Mouse (Mus musculus) midbrain, embryonic 13.5 days (tissue): ENCODE measurements around the gene Vash1. TPM values are rescaled to one million over a fixed set of nuclear protein-coding genes. Genes with fewer than 3 reads are reported as not detected.

ENCODE experiments used
- ATAC-seq: fragments of 200-750 bp; cut with Nextera tagmentation; 2 replicates; pipeline ENCODE4 v1.8.0; 2017; ENCODE audit warnings: mild to moderate bottlenecking, moderate TSS enrichment, moderate library complexity
- H3K27ac ChIP-seq: fragments of 300-500 bp; sonication (generic); 2 replicates; pipeline ENCODE4 v1.5.1; 2015; ENCODE audit warnings: inconsistent platforms, mild to moderate bottlenecking, moderate library complexity
- H3K27me3 ChIP-seq: fragments of 300-500 bp; sonication (generic); 2 replicates; pipeline ENCODE4 v1.6.1; 2015; ENCODE audit warnings: mild to moderate bottlenecking, inconsistent platforms
- H3K36me3 ChIP-seq: fragments of 300-500 bp; sonication (generic); 2 replicates; pipeline ENCODE4 v1.6.1; 2015; ENCODE audit warnings: mild to moderate bottlenecking, inconsistent platforms
- H3K4me1 ChIP-seq: fragments of 300-500 bp; sonication (generic); replicated peaks from 2 replicates; pipeline ENCODE4 v1.6.1; 2015; ENCODE audit warnings: inconsistent platforms
- H3K4me2 ChIP-seq: fragments of 300-500 bp; sonication (generic); replicated peaks from 2 replicates; pipeline ENCODE4 v1.6.1; 2015; ENCODE audit warnings: moderate library complexity, mild to moderate bottlenecking, inconsistent platforms
- H3K4me3 ChIP-seq: fragments of 300-500 bp; sonication (generic); replicated peaks from 2 replicates; pipeline ENCODE4 v1.5.1; 2015; ENCODE audit warnings: mild to moderate bottlenecking, inconsistent platforms
- H3K9ac ChIP-seq: fragments of 300-500 bp; sonication (generic); replicated peaks from 2 replicates; pipeline ENCODE4 v1.6.1; 2015; ENCODE audit warnings: mild to moderate bottlenecking, inconsistent platforms
- H3K9me3 ChIP-seq: fragments of 300-500 bp; sonication (generic); 2 replicates; pipeline ENCODE4 v1.6.1; 2016; ENCODE audit warnings: mild to moderate bottlenecking, inconsistent platforms
- whole genome bisulfite sequencing: fragments of 180-500 bp; shearing (Covaris S2); methylation state at CpG from one replicate; pipeline ENCODE4 v1.1.7; 2015; 5-methylcytosine and 5-hydroxymethylcytosine counted together
- polyA plus RNA-seq: library from polyadenylated mRNA; unstranded; fragments of >200 nt; fragmentation: Nextera tagmentation; extraction: Ambion mirVana; gene quantifications from 2 replicates; pipeline ENCODE4 v1.2.1, GENCODE M21; 2015

Vash1 gene
- polyA plus RNA-seq, 1 experiment from 2014 or later: 40.6 TPM

DNA sequence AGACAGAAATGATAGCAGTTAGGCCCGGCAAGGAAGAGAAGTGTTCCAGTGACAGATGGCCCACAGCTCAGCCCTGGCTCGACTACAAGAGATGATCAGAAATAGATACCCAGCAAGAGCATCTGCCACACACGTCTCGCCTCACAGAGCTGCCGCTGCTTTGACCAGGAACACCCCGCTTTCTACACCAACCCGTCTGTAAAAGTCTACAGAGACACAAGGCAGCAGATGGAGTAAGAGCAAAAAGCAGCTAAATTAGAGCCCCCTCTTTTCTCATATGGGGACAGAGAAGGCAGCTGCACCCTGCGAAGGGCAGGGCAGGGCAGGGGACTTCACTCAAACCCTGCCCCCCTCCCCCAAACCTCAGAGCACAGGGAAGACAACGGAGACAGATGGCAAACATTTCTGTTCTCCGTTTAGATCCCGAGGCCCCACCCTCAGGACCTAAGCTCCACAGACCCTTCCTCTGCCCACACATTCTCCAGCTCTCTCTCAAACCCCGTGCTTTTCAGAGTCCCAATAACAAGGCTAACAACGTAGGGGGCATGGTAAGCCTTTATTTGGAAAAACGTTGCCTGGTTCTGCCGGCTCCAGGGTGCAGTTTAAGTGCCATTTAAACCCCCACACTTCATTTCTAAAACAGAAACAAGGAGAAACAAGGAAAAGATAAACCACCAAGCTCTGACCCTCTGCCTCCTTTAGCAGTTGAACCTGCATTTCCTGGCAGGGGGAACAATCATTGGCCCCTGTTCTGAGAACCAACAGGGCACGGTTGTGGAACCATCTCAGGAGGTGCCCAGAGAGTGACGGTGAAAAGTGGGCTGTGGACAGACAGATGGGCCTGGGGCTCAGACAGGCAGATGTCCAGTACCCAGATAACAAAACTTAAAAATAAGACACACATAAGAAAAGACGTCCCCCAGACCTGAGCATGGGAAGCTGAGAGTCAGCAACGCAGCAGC is 21.7 kb downstream of the Vash1 start:
- peak overlapping the region; percentile 39; the same call in 1 of the 2 replicates for H3K9ac ChIP-seq
- no peaks in the 10 kb centered on the region for H3K27me3 ChIP-seq
- H3K27ac ChIP-seq: peak overlapping the region; percentile 72
- H3K36me3 ChIP-seq: peaks cover 34% of the 10 kb centered on the region
- peak; percentile 71 for ATAC-seq
- WGBS: 23% methylated on average over 19 of the region's 19 CpGs
- no peak overlapping the region for H3K4me3 ChIP-seq
- peaks cover 39% of the 10 kb centered on the region for H3K4me1 ChIP-seq
- 0 out of 2 replicates have a peak, but pooled peaks cover 6% of the 10 kb centered on the region for H3K9me3 ChIP-seq
- peak overlapping the region; percentile 17; the same call in 1 of the 2 replicates for H3K4me2 ChIP-seq

DNA sequence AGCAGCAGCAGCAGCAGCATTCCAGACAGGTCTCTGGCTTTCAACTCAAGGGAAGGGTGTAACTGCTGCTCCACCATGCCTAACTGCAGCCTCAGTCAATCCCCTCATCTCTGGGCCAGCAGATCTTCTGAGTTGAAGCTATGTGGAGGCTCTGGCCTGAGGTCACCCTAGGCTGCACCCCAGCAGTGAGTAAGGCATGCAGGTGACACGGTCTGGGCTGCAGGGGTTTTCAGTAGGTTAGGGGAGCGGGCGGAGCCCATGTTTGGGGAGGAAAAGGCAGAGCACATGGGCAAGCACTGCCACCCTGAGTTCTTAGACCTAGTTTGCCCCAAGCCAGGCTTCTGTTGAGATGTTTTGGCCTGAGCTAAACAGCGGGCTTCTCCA is 22.4 kb downstream of the Vash1 start:
- no peaks in the 10 kb centered on the region for H3K27me3 ChIP-seq
- 63% methylated on average over 4 of the region's 4 CpGs for WGBS
- H3K4me2 ChIP-seq: no peak overlapping the region
- H3K36me3 ChIP-seq: peaks cover 28% of the 10 kb centered on the region
- peaks cover 39% of the 10 kb centered on the region for H3K4me1 ChIP-seq
- H3K4me3 ChIP-seq: no peak overlapping the region
- H3K9me3 ChIP-seq: 0 out of 2 replicates have a peak, but pooled peaks cover 6% of the 10 kb centered on the region
- no peak for ATAC-seq
- H3K27ac ChIP-seq: peak overlapping the region; percentile 72
- no peak overlapping the region for H3K9ac ChIP-seq

DNA sequence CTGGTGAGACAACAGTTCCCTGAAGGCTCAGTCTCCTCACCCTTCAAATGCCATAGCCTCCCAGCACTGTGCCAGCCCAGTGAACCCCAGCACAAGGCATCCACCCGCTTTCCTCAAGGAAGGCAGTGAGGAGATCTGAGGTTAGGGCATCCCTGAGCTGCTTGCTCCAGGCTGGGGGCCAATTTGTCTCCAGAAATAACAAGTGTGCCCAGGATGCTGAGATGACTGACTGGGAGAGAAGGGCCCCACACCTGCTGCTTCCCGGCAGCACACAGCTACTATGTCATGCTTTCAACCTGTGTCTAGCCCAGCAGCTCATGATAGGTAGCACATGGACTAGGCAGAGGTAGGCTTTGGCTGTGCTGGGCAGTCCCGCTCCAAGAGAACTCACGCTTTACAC is 23.0 kb downstream of the Vash1 start:
- WGBS: 89% methylated on average over 4 of the region's 4 CpGs

GRCm38 (mm10) chr12:86702690-86703089 is 24.2 kb downstream of the Vash1 start:
- peaks cover 39% of the 10 kb centered on the region for H3K4me1 ChIP-seq
- H3K27me3 ChIP-seq: no peaks in the 10 kb centered on the region
- no peak overlapping the region for H3K9ac ChIP-seq
- no peak overlapping the region for H3K4me2 ChIP-seq
- no peaks in the 10 kb centered on the region for H3K9me3 ChIP-seq
- peaks cover 12% of the 10 kb centered on the region for H3K36me3 ChIP-seq
- H3K4me3 ChIP-seq: no peak overlapping the region
- WGBS: 95% methylated on average over 3 of the region's 3 CpGs
- H3K27ac ChIP-seq: no peak overlapping the region
- no peak for ATAC-seq

More for the DNA sequence above, 23.0 kb downstream of the Vash1 start:
- Histone ChIP-seq H3K9ac (no peak overlapping the region), H3K27ac (no peak overlapping the region), H3K27me3 (no peaks in the 10 kb centered on the region), H3K9me3 (0 out of 2 replicates have a peak, but pooled peaks cover 6% of the 10 kb centered on the region), H3K4me3 (no peak overlapping the region), H3K4me1 (peaks cover 39% of the 10 kb centered on the region), H3K4me2 (no peak overlapping the region), H3K36me3 (peaks cover 22% of the 10 kb centered on the region)
- no peak for ATAC-seq

DNA sequence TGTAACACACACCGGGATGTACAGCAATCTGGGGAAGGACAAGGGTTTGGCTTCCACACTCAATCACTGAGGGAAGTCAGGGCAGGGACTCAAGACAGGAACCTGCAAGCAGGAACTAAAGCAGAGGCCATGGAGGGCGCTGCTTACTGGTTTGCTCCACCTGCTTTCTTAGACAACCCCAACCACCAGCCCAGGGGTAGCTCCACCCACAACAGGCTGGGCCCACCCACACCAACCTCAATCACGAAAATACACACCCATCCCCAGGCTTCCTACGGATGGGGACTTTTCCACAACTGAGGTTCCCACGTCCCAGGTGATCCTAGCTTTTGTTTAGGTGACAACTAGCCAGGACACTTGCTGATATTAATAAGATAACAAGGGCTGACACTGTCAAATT is 27.3 kb downstream of the Vash1 start:
- Histone ChIP-seq H3K27me3 (no peaks in the 10 kb centered on the region), H3K9me3 (no peaks in the 10 kb centered on the region), H3K4me3 (no peak overlapping the region), H3K36me3 (peaks cover 12% of the 10 kb centered on the region), H3K4me2 (no peak overlapping the region), H3K9ac (no peak overlapping the region), H3K4me1 (peaks cover 10% of the 10 kb centered on the region), H3K27ac (no peak overlapping the region)
- ATAC-seq: no peak
- 80% methylated on average over 5 of the region's 5 CpGs for WGBS

DNA sequence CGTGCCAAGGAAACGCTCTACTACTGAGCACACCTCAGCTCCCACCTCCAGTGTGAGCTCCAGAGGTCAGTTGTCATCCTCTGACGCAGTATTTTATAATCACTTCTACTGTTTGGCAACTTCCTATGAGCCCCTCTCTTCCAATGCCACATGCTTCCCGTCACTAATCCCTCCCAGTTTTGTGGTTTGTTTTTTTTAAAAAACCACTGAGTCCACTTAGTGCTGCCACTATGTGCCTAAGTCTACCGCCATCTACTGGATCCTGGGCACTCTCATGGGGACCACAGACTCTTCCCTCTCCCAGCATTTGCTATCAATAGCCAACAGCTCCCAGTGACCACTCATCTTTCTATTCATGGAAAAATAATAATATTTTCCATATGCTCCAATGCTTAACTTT is 35.5 kb downstream of the Vash1 start:
- Histone ChIP-seq H3K9me3 (no peaks in the 10 kb centered on the region), H3K27me3 (no peaks in the 10 kb centered on the region), H3K4me2 (no peak overlapping the region), H3K27ac (no peak overlapping the region), H3K36me3 (peaks cover 14% of the 10 kb centered on the region), H3K9ac (no peak overlapping the region), H3K4me1 (0 out of 2 replicates have a peak, but pooled peaks cover 2% of the 10 kb centered on the region), H3K4me3 (no peak overlapping the region)
- ATAC-seq: no peak
- WGBS: 76% methylated on average over 5 of the region's 5 CpGs

DNA sequence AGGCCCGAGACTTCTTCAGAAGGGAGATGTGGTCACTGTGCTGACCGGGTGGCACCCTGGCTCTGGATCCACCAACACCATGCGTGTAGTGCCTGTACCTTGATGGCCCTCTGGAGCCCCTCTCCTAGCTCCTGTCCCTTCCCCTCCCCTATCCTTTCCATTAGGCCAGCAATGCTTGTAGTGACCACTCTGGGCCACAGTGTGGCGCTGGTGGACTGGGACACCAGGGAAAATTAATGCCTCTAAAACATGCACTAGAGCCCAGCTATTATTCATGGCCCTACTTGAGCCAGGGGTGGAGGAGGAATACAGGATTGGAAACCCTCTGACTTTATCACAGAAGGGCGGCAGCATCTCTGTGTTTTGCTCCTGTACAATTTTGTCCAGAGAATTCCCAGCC is 36.9 kb downstream of the Vash1 start:
- Histone ChIP-seq H3K27ac (no peak overlapping the region), H3K27me3 (no peaks in the 10 kb centered on the region), H3K4me2 (no peak overlapping the region), H3K9ac (no peak overlapping the region), H3K4me1 (no peaks in the 10 kb centered on the region), H3K4me3 (no peak overlapping the region), H3K36me3 (peaks cover 20% of the 10 kb centered on the region), H3K9me3 (no peaks in the 10 kb centered on the region)
- WGBS: 50% methylated on average over 5 of the region's 5 CpGs
- peak; percentile 40; the same call in 1 of the 2 replicates for ATAC-seq

- Histone ChIP-seq H3K4me1 (0 out of 2 replicates have a peak, but pooled peaks cover 1% of the 10 kb centered on the region), H3K9me3 (no peaks in the 10 kb centered on the region), H3K27me3 (no peaks in the 10 kb centered on the region), H3K9ac (no peak overlapping the region), H3K27ac (no peak overlapping the region), H3K36me3 (peaks cover 23% of the 10 kb centered on the region), H3K4me3 (no peak overlapping the region), H3K4me2 (no peak overlapping the region)
- WGBS: 94% methylated on average over 11 of the region's 11 CpGs
- no peak for ATAC-seq
Observed at GRCm38 (mm10) chr12:86716962-86717361, 38.5 kb downstream of the Vash1 start.

GRCm38 (mm10) chr12:86719961-86720639 is 41.6 kb downstream of the Vash1 start:
- H3K27me3 ChIP-seq: no peaks in the 10 kb centered on the region
- H3K9ac ChIP-seq: no peak overlapping the region
- peaks cover 23% of the 10 kb centered on the region for H3K36me3 ChIP-seq
- 88% methylated on average over 18 of the region's 18 CpGs for WGBS
- H3K9me3 ChIP-seq: no peaks in the 10 kb centered on the region
- H3K4me1 ChIP-seq: peaks cover 8% of the 10 kb centered on the region
- H3K4me2 ChIP-seq: no peak overlapping the region
- no peak for ATAC-seq
- H3K27ac ChIP-seq: no peak overlapping the region
- no peak overlapping the region for H3K4me3 ChIP-seq

GRCm38 (mm10) chr12:86721453-86721852 is 43.0 kb downstream of the Vash1 start:
- peaks cover 21% of the 10 kb centered on the region for H3K36me3 ChIP-seq
- peaks cover 14% of the 10 kb centered on the region for H3K4me1 ChIP-seq
- H3K4me2 ChIP-seq: no peak overlapping the region
- WGBS: 90% methylated on average over 5 of the region's 5 CpGs
- H3K27me3 ChIP-seq: no peaks in the 10 kb centered on the region
- H3K9me3 ChIP-seq: no peaks in the 10 kb centered on the region
- H3K27ac ChIP-seq: no peak overlapping the region
- ATAC-seq: no peak
- no peak overlapping the region for H3K4me3 ChIP-seq
- H3K9ac ChIP-seq: no peak overlapping the region

GRCm38 (mm10) chr12:86724300-86724699 is 45.8 kb downstream of the Vash1 start:
- Histone ChIP-seq H3K27me3 (no peaks in the 10 kb centered on the region), H3K4me1 (peaks cover 14% of the 10 kb centered on the region), H3K27ac (no peak overlapping the region), H3K9me3 (no peaks in the 10 kb centered on the region), H3K36me3 (0 out of 2 replicates have a peak, but pooled peaks cover 8% of the 10 kb centered on the region), H3K4me2 (no peak overlapping the region), H3K4me3 (no peak overlapping the region), H3K9ac (no peak overlapping the region)
- ATAC-seq: no peak
- 80% methylated on average over 2 of the region's 2 CpGs for WGBS

DNA sequence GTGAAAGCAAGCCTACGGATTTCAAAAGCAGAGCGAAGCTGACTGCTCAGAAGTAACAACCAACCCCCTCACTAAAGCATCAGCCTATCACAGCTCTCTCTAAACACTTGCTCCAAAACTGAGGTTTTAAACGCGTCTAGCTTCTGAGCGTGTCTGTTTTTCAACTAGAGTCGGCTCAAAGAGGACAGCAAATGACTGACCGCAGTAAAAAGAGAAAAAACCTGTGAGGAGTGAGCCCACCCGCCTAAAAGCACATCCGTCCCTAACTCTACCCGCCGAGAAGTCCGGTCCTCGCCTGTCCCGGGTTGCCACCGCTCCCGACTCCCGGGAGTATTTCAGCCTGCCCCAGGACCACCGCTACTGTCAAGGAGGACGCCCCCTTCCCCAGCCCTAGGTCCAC is 47.2 kb downstream of the Vash1 start:
- Histone ChIP-seq H3K4me3 (peak overlapping the region; percentile 60), H3K4me2 (peak overlapping the region; percentile 74), H3K9ac (peak overlapping the region; percentile 67), H3K27ac (peak overlapping the region; percentile 59), H3K9me3 (no peaks in the 10 kb centered on the region), H3K27me3 (no peaks in the 10 kb centered on the region), H3K4me1 (peaks cover 14% of the 10 kb centered on the region), H3K36me3 (no peaks in the 10 kb centered on the region)
- WGBS: 0% methylated on average over 19 of the region's 19 CpGs
- peak; percentile 22 for ATAC-seq
